Mouse (Mus musculus): ENCODE measurements at regions not wholly inside any gene's neighbourhood (a gene's known extent, or its start where the extent isn't known, plus 50 kb on each side); places are given as distances from the start of the nearest gene placed in this dataset.

- no peak for DNase-seq (ENCODE audit: low read depth)
These were observed 57.4 kb downstream of the Gm21962 start for GRCm38 (mm10) chr3:137728689-137729088.

- DNase-seq (ENCODE audit: low read depth): no peak
These were observed 58.1 kb downstream of the Gm21962 start for GRCm38 (mm10) chr3:137729421-137729820.

DNA sequence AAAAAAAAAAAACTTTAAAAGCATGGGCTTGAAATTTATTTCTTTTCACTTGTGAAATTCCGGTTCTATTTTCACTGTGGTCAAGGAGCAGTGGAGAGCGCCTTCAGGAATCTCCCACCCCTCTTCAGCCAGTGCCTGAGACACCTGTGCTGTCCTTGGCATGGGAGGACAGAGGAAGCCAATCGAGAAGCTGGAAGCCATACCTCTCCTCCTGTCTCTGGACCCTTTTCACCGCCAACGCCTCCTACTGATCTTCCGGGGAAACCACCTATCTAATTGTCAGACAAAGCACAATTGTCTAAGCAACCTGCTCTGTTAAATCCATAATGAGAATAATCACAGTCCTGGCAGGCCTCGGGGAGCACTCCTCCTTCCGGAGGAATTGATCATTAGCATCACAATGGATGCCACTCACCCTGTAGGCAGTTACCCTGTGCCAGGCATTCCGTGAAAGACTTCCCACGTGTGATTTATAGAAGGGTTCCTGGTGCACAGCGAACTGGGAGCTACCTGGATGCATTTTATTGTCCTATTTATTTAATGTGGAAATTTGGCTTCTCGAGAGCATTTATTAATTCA is 66.0 kb downstream of the Gm21962 start:
- no peak for DNase-seq (ENCODE audit: low read depth)

- no peak for DNase-seq (ENCODE audit: low read depth)
These were observed 70.2 kb downstream of the Gm21962 start for GRCm38 (mm10) chr3:137741528-137741927.

GRCm38 (mm10) chr3:137742119-137742518 is 70.8 kb downstream of the Gm21962 start:
- DNase-seq (ENCODE audit: low read depth): no peak

DNA sequence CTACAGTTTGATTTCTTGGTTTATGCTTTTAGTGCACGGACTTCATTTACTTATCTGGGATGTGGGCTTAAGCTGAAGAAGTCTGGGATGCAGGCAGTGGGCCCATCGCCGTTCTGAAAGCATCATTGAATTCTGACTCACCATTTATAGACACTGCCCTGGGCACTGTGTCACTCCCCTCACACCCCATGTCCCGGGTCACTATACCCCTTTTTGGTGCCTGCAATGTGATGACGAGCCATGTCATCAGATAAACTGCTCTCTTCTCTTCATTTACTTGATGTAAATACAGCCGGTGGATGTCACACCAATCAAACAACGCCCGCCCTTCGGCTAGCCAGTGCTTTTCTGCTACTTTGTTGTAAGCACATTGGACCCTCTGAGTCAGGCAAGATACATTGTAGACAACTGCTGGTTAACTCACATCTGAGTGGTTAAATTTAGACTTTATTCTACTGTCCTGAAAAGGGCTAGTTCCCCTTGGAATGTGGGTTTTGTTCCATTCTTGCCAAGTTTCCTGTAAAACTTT is 80.5 kb downstream of the Gm21962 start:
- DNase-seq (ENCODE audit: low read depth): no peak

DNA sequence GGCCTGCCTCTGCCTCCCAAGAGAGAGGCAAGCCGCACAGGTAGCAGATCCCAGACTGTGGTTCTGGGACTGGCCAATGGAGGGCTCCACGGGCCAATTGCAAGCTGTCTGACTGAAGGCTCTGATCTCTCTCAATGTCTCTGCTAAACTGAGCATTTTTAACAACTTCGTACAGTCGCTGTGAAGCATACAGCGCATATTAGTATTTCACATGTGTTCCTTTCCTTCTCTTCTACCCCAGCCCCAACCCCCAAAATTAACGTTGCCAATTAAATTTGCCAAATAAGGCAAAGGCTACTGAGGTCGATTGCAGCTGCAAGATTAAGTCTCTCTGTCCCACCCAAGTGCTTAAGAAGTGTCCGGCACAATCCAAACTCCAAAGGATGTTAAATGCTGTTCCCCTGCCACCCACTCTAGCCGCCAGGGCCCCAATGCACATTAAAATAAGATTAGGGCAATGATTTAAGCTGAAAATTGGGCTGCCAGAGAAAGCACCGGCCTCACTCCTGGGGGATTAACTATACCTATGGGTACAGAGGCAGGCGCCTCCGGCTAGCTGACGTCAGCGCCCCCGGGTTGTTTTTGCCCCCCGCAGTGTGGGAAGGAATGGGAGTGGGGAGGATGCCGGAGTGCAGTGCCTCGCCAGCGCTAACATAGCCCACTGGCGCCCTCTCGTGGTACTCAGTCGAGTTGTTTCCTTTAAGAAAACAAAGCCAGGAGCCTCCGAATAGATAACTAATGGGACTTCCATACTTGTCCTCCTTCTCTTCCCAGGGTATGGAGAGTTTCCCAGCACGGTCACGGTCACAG is 81.3 kb downstream of the Gm21962 start:
- DNase-seq (ENCODE audit: low read depth): peak; percentile 79

DNA sequence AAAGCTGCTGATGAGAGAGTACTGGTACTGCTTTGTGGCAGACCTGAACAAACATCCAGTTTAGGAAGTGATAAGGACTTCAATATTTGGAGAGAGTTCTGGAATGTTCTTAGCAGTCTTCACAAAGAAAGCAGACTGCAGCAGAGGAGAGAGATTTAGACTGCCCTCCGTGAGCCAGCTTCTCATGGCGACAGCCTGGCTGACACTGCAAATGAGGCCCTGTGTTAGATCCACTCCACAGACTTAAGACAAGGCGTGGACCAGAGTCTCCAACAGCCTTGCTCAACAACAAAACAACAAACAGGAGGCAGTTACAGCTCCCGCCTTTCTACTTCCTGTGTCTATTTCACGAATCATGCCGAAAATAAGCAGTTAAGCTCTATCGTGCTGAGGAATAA is 81.9 kb downstream of the Gm21962 start:
- DNase-seq (ENCODE audit: low read depth): no peak

DNA sequence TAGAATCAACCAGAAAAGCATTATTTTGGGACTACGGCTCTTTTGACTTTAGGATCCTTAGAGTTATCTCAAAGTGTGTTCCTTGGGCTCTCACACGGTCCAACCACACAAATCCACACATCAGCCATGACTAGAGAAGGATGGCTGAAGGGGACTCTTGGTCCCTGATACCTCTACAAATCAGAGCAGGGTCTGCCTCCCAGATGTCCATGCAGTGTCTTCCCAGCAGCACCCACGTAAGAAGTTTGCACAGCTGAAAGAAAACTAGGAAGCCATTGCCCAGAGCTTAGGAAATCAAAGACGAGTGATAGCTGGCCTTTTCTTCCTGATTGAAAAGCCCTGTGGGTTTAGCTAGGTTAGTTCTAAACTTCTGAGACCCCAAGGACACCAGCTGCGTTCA is 84.1 kb downstream of the Gm21962 start:
- no peak for DNase-seq (ENCODE audit: low read depth)

- no peak for DNase-seq (ENCODE audit: low read depth)
These were observed 91.0 kb downstream of the Gm21962 start for GRCm38 (mm10) chr3:137762213-137762884.

GRCm38 (mm10) chr3:137763406-137763805 is 92.1 kb downstream of the Gm21962 start:
- DNase-seq (ENCODE audit: low read depth): no peak

DNA sequence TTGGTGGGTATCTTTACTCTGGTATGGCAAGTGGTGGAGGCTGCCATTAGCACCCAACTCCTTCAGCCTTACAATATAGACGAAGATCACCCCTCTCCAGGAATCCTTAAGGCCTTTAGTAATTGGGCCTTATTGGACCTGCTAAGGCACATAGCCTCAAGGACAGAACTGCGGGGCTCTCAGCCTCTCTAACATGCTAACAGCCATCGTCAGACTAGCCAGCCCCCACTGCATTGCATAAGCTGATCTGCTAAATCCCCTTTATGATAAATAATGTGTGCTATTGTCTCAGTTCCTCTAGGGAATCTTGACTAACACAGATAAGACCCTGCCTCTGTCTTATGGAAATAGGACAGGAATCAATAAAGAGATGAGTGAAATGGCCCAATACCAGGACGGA is 95.7 kb upstream of the H2afz start:
- no peak for DNase-seq (ENCODE audit: low read depth)

- DNase-seq (ENCODE audit: low read depth): peak; percentile 35
These were observed 89.0 kb upstream of the H2afz start for GRCm38 (mm10) chr3:137775076-137775849.

DNA sequence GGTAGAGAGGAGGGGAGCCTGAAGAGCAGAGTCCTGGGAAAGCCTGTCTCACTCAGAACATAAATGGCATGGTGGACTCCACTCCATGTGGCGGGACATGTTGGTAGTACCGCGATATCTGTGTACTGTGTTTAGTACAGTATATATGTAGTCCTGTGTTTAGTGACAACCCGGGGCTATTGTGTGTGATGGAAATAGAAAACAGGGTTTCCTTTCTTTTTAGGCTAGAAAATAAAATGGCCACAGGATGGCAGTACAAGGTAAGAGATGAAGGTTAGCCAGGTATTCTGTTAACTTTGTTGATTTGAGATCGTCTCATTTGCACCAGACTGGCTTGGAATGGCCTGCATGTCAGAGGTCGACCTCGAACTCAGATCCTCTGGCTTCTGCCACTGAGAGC is 86.2 kb upstream of the H2afz start:
- DNase-seq (ENCODE audit: low read depth): peak; percentile 88

DNA sequence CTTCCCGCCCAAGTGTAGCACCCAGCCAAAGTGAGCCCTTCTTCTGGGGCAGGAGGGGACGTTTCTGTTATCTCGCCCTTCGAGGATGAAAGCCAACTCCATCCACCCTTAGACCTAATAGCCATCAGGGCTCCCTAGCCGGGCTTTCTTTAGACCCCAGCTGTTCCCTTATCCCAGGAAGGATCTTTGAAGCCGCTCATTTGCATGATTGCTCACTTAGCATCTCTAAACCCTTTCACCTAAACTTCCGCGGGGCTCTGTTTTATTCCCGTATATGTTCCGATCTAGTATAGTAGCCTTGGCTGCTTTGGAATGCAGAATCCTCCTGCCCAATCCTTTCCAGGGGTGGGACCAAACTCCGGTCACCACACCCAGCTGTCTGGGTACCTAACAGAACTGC is 84.3 kb upstream of the H2afz start:
- no peak for DNase-seq (ENCODE audit: low read depth)

DNA sequence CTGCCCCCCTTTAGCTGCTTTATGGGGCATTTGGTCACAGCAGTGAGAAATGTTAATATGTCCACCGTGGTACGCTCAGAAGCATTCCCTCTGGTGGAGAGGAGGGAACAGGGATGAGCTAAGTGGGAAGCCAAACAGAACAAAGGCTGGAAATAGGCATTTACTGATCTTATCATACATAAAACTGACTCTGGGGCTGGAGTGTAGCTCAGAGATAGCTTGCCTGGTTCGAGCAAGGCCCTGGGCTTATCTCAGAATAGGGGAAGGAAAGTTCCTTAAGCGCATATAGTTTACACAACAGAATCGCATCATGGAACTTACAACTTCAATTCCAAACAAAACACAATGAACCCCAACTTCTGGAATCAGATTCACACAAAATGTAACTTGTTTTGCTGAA is 81.5 kb upstream of the H2afz start:
- no peak for DNase-seq (ENCODE audit: low read depth)

GRCm38 (mm10) chr3:137783937-137784911 is 80.1 kb upstream of the H2afz start:
- peak; percentile 66 for DNase-seq (ENCODE audit: low read depth)

DNA sequence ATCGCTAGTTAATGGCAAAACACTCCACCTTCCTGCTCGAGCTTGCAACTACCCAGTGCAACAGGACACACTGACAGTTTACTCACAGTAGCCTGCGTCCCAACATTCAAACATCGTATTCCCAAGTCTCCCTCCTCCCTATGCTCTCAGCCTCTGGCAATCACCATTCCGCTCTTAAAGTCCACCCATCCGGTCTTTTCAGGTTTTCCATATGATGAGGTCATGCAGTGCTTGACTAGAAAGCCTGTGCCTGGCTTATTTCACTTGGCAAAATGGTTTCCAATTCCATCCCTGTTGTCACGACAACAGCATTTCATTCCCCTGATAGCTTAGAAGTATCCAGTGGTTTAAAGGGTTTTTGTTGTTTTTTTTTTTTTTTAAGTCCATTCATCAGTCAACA is 79.1 kb upstream of the H2afz start:
- DNase-seq (ENCODE audit: low read depth): no peak

GRCm38 (mm10) chr3:137785871-137786270 is 78.4 kb upstream of the H2afz start:
- DNase-seq (ENCODE audit: low read depth): peak; percentile 28

GRCm38 (mm10) chr3:137789671-137790070 is 74.6 kb upstream of the H2afz start:
- no peak for DNase-seq (ENCODE audit: low read depth)

GRCm38 (mm10) chr3:137790340-137790739 is 73.9 kb upstream of the H2afz start:
- DNase-seq (ENCODE audit: low read depth): no peak
